Mouse (Mus musculus) naive thymus-derived CD4-positive, alpha-beta T cell, adult 2 months (primary cell): ENCODE measurements around the gene Map2k7.

Experiments used
- DNase-seq: peaks from one replicate; pipeline ENCODE4 v3.0.0-alpha.2; 2011; ENCODE audit warnings: low read depth

Map2k7 gene

GRCm38 (mm10) chr8:4238434-4239192 lies at the start of gene Map2k7, which contains the start of gene Gm49320:
TSS of gene Map2k7 (plus strand) at chr8:4238740.
TSS of gene Gm49320 (plus strand) at chr8:4238865.
- DNase-seq, result peak; percentile 99

- no peak for DNase-seq
Measured at GRCm38 (mm10) chr8:4189031-4189722, 49.4 kb upstream of the Map2k7 start.

- no peak for DNase-seq
Measured at GRCm38 (mm10) chr8:4192305-4192704, 46.2 kb upstream of the Map2k7 start.

- DNase-seq, result peak; percentile 87
Measured at GRCm38 (mm10) chr8:4192807-4193587, 45.5 kb upstream of the Map2k7 start.

- DNase-seq, result no peak
Measured at GRCm38 (mm10) chr8:4193588-4193894, 45.0 kb upstream of the Map2k7 start.

- DNase-seq, result no peak
Measured at GRCm38 (mm10) chr8:4201321-4201720, 37.2 kb upstream of the Map2k7 start.

GRCm38 (mm10) chr8:4205246-4206123 lies 33.1 kb upstream of the Map2k7 start:
- no peak for DNase-seq

- DNase-seq, result no peak
Measured at GRCm38 (mm10) chr8:4206182-4207015, 32.1 kb upstream of the Map2k7 start.

GRCm38 (mm10) chr8:4207016-4207350 lies 31.6 kb upstream of the Map2k7 start:
- DNase-seq, result no peak

- peak; percentile 30 for DNase-seq
Measured at GRCm38 (mm10) chr8:4211097-4211496, 27.4 kb upstream of the Map2k7 start.

GRCm38 (mm10) chr8:4212809-4213209 lies 25.7 kb upstream of the Map2k7 start:
- DNase-seq, result peak; percentile 41

GRCm38 (mm10) chr8:4213210-4214005 lies 25.1 kb upstream of the Map2k7 start:
- DNase-seq, result peak; percentile 49

GRCm38 (mm10) chr8:4214006-4214980 lies 24.2 kb upstream of the Map2k7 start:
- peak; percentile 78 for DNase-seq

GRCm38 (mm10) chr8:4216296-4216695 lies 22.2 kb upstream of the Map2k7 start:
- peak; percentile 13 for DNase-seq

- peak; percentile 33 for DNase-seq
Measured at GRCm38 (mm10) chr8:4216791-4217621, 21.5 kb upstream of the Map2k7 start, which contains the start of gene Prr36. TSS of gene Prr36 (minus strand) at chr8:4217459.

- no peak for DNase-seq
Measured at GRCm38 (mm10) chr8:4219617-4220016, 18.9 kb upstream of the Map2k7 start.

GRCm38 (mm10) chr8:4222059-4222458 lies 16.5 kb upstream of the Map2k7 start:
- DNase-seq, result no peak

- DNase-seq, result no peak
Measured at GRCm38 (mm10) chr8:4226323-4226722, 12.2 kb upstream of the Map2k7 start.
